Mouse (Mus musculus) adipocyte (in vitro differentiated cells): ENCODE measurements at regions not wholly inside any gene's neighbourhood (a gene's known extent, or its start where the extent isn't known, plus 50 kb on each side); places are given as distances from the start of the nearest gene placed in this dataset.
A peak's percentile ranks its signal among the peaks of the same experiment; 100 is the strongest.

Experiments
- DNase-seq: peaks from one replicate; pipeline ENCODE4 v3.0.0-alpha.2; 2016; ENCODE audit warnings: low spot score

DNA sequence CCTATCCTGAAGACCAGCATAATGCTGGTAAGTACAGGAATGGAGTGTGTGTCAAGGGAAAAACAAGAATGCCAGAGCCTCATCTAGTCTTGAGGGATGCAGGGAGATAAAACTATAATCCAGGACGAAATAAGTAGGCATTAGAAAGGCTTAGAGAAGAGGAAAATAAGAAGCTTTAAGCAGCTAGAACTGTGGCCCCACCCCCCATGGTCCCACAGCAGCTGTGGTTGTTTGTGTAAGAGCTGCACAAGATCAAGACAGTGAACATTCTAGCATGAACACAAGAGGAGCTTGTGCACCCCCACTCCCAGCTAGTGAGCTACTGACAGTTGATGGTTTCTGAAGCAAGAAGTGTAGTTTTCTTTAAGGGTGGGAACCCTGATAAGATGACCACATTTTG is 315.9 kb downstream of the Tmem135 start:
- DNase-seq, result no peak

DNA sequence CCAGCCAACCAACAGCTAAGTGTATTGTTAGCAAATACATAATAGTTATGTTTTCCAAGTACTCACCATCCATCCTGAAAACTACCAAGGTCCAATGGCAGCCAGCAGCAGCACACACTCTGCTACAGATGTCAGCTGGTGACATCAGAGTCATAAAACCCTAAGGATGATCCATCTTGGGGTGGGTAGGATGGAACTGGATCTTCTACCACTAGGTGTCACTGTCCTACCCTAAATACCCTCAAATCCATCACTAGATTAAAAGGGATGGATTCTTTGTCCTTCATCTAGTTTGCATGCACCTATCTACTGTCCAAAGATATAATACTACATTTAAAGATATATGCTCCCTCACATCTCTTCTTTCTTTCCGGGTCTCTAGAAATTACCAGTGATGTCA is 317.7 kb downstream of the Tmem135 start:
- peak; percentile 66 for DNase-seq

DNA sequence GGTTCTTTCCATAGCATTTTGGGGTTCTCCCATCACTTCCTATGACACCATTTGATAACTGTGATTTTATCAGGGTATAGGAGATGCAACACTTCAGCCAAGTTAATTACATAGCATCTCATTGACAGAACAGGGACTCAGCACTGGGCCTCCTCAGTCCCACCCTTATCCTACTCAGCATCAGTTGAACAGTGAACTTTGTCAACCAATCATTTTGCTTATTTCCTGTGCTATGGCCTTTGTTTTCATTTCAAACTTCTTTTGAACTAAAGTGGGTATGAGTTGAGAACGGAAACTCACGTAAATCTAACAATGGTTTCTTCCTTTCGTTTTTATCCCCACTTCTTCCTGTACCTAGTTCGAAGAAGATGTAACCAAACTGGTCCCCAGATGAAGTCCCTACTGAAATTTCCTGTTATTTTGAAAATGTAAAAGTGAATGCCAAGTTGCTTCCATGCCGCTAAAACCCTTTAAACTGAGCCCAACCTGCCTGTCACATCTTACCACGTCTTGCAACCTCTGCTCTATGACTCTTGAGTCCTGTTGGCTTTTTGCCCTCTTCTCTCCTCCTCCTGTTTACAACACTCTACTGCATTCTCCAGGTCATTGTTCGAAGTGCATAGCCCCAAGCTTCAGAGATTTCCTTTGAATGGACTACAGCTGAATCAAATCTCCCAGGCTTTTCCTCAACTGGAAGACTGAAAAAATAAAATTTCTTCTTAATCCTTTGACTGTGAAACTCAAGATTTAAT is 329.9 kb downstream of the Tmem135 start:
- DNase-seq, result peak; percentile 62

DNA sequence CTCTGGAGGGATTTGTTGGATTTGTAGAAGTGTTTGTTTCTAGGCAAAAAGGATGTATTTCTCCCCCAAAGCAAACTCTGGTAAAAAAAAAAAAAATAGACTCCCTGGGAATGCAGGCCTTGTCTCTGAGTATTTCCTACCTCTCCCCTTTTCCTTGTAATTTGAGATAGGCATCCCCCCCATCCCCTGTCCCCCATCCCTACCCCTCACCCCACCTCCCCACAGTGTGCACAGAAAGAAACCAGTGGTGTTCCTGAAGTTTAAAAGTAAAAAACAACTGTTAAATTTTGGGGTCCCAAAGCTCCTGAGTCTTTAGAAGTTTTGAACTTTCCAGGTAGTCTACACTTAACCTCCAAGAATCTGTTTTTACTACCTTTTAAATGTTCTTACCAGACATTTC is 334.0 kb downstream of the Tmem135 start:
- no peak for DNase-seq

DNA sequence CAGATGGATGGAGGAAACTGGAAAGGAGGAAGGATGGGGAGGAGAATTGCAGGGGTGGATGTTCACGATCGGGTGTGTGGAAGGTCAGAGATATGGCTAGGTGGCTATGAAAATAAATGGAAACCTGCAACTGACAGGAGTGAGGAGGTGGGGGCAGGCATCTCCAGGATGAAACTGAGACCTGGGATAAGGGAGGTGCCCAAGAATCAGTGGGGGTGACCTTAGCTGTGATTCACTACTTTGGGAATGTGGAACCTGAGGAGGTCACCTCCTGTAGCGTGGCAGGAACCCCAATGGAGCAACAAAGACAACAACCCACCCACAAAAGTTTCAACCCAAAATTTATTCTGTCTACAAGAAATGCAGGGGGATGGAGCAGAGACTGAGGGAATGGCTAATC is 339.6 kb downstream of the Tmem135 start:
- DNase-seq, result no peak

DNA sequence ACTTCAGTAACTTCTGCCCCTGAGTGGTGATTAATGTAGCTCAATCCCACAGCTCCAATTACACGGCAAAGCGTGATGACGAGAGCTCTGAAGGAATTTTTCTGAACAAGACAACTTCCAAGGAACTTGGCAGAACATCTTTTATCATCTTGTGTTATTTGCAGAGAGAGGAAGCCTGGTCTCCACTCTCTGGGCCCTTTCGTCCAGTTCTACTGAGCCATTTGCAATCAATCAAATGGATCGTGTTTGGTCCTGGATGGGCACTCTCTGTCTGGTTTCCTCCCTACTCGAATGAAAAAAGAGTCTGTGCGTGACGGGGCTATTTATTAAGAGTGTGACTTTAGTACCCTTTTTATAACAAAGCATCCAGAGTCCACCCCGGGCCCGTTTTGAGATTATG is 340.4 kb downstream of the Tmem135 start:
- DNase-seq, result no peak

DNA sequence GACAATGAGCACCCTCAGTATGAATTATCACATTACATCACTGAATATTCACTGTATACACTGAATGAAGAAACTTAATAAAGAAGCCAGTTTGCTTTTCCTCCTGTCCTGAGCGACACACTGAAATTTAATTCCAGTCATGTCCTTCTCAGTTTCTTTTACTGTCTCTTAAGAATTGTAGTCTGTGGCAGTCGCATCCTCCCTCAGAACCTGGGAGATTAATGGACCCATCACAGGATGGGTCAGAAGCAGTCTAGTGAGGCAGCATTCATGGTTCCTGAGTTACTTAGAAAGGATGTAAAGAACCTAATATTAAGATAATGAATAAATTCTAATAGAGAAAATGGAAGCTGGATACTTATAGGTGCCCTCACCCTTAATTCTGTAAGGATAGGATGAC is 349.5 kb downstream of the Tmem135 start:
- no peak for DNase-seq

DNA sequence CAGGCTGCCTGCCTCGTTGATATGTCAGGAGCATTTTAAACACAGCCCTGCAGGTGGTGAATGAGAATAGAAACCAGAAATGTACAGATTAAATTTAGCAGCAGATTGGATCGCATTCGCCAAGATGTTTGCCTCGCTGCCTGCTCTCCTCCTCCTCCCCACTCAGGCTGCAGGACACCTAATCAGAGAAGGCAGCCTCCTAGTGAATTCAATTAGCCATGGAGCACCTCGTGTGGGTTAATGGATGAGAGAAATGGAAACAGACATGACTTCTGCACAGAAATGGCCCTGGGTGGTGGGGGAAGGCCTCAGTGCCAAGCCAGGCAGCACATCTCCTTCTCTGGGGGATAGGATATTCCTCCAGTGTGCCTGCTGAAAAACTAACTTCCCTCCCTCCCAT is 352.8 kb downstream of the Tmem135 start:
- no peak for DNase-seq

DNA sequence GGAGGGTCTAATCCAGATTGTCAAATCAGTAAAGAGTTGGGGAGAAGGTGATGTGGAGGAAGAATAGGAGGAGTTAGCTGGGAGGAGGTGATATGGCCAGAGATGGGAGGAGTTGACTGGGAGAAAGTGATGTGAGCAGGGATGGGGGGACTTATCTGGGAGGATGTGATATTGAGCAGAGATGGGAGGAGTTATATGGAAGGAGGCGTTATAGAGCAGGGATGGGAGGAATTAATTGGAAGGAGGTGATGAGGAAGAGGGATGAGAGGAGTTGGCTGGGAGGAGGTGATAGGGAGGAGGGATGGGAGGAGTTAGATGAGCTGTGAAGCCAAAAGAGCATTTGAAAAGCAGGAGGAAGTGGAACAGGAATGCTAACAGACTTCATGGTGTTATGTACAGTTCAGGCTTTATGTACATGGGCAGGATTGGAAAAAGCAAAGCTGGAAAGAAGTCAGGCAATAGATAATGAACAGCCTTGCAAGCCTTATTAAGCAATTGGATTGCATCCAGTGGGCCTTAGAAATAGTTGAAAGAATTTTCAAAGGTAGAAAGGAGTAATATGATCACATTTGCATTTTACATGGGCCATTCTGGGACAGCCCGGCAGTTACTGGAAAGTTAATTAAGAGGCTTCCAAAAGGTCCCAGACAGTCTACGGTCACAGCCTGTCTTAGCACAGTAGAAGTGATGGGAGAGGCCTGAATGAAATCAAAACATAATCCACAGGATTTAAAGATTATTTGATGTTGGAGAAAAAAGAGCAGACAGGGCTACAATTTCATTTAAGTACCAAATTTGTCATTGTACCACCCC is 357.4 kb downstream of the Tmem135 start:
- DNase-seq, result no peak

DNA sequence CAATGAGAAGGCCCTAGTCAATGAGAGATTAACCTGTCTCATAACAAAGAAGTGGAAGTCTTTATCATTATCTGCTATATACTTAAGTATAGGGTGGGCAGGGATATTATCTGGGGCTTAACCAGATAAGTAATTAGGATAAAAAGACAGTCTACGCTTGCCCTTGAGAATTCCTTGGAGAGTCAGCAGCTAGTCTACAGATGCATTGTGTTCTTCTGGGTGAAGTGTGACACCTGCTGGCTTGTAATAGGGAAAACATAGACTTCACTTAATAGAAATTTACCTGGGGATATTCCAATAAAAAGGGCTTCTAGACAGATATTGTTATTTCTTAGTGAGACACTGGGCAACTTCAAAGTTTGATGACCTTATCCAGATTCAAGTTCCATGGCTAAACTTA is 361.0 kb downstream of the Tmem135 start:
- DNase-seq, result peak; percentile 4

DNA sequence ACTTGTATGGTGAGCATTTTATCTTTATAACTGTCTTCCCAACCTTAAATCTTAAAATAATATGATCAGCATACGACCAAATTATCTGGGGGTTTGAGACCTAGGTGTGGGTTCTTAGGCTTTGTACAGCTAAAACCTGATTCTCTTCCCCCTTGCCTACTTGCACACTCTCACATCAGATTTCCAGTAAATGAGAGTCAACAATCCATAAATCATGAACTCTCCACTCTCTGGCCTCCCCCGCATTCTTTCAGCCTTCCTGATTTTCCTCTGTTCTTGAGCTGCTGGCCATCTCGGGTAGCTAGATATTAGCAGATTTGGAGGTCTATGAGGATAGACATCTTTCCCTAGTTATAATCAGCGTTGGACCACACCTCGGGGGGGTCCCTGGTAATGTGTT is 362.7 kb downstream of the Tmem135 start:
- no peak for DNase-seq

DNA sequence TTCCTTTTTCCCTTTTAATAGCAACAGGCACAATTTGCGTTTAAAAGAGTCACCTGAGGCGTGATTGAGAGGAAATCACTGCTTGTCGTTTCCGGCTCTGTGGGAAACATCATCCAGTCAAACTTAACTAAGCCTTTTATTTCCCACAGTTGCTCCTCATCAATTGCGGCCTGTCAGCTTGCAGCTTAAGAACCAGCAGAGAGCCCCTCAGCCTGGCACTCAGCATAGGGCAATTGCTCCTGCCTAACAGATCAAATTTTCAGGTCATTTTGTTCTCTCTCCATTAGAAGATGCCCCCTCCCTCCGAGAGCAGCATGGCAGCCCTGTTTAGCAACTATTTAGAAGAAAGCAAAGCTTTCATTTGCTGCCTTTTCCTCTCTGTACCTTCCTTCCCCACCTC is 363.9 kb downstream of the Tmem135 start:
- no peak for DNase-seq

DNA sequence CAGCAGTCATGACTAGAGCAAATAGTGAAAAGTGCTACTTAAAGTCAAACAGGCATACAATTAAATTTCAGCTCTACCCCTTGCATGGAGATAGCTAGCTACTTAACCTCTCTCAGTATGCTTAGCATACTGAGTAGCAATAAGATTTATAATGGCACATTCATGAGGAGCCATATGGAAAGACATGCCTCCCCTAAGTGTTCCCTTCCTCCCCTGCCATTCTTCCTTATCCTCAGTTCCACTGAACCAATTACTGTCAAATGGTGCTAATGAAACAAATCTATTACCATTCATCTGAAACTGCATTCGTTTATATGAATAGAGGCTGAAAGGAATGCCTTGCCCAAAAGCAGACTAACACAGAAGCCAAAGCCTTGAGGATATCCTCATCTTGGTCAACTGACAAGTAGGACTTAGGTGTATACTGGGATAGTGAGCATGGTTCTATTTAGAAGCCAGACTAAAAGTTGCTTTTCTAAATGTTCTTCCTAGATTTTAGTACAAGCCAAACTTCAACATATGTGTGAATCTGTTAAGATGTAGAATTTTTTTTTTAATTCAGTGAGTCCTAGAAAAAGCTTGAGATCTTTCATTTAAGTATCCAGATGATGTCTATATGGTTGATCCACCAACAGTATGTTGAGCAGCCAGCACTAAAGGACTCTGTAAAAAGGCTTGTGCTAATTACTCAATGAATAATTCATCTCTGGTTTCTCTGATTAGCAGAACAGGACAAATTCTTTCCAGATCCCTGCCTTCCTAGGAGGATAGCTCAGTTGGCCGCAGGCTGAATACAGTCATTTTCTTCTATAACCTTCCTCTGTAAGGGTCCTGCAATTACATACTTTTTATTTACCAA is 368.7 kb downstream of the Tmem135 start:
- no peak for DNase-seq

DNA sequence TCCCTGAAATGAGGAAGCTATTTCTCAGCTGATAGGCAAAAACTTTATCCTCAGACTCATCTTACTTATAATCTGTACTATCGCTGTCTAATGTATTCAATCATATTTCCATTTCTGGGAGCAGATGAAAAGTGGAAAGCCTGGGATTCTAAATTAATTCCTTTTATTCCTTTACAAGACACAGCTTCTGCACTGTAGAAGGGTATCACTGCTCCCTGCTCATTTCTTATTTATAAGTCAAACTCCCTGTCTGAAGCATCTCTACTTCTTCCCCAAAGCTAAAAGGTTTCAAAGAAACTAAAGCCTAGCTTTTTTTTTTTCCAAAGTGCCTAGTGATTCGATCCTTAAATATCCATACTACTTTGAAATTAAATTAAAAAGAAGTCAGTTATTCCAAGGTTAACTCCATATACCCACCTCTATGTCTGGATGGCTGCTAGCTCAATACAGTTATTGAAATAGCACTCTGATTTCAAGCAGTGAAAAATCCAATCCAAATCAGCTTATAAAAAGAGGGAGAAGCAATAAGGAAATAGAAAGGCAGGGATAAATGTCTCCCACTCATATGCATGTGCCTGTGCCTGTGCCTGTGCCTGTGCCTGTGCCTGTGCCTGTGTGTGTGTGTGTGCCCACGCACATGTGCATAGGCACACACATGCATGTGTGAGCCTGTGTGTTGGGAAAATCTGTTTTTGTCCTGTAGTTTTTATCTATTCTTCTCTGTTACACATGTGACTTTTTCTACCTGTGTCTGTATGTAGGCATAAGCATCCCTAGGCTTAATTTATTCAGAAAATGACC is 380.6 kb downstream of the Tmem135 start:
- no peak for DNase-seq

DNA sequence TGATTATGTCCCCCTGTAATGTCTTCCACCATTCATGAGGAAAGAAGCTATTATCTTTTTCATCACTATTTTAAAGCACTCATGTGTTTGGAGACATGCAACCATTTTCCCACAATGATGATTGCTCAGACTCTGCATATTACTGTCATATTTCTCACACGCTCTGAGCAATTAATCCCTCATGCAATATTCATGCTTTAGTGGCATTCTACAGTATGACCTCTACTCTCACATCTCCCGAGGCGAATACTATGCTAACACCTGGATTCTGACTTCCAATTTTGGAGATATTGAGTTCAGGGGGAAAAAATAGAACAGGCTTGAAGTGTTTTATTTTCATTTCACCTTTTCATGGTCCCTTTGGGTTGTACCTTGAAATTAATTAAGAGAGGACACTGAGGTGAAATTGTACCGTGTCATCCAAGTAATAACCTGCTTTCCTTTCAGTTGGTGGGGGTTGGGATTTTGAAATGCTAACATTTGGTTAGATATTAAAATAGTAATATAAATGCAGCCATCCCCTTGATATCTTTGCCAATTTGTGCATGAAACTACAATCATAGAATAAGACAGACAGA is 405.1 kb downstream of the Tmem135 start:
- no peak for DNase-seq

DNA sequence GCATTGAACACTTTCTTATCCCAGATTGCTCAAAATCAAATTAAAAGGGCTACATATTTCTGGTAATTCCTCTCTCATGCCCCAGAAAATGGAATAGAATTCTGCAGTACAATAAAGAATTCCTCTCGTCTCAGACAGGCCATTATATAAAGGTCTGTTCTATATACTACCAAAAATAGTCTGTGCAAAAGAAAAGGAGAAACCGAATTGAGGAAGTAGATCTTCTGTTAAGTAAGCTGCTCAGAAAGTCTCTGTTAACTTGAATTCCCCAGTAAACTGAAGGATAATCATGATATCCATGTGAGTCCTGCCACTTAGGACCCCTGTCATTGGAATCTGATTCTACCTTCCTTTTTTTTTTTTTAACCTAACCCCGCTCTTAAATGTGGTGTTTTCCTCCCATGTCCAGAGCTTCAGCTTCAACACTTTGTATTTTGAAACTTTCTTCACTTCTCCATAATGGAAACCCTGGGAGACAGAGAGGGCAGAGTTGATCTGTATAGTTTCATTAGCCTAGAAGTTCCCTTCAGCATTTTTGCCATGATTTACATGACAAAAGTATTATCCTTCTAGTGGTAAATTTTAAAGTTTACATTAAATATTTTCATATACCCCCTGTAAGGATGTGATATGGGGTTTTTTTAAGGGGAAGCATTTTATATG is 406.1 kb downstream of the Tmem135 start:
- no peak for DNase-seq

DNA sequence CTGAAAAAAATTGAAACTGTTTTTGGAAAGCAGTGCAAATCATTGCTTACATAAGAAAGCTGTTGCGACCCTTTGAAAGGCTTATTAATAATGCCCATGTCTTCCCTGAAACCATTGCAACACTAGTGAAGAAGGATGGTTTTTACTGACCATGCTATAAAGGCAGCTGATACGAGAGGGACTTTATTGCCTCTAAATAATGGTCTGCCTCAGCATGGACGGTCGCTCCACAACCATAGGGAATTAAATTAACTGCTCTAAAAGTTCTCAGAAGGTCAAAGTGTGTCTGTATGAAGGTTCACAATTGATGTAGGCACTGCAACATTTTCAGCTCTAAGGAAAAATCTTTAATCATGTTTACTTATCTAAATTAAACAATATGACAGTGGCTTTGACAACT is 429.6 kb downstream of the Tmem135 start:
- DNase-seq, result no peak

DNA sequence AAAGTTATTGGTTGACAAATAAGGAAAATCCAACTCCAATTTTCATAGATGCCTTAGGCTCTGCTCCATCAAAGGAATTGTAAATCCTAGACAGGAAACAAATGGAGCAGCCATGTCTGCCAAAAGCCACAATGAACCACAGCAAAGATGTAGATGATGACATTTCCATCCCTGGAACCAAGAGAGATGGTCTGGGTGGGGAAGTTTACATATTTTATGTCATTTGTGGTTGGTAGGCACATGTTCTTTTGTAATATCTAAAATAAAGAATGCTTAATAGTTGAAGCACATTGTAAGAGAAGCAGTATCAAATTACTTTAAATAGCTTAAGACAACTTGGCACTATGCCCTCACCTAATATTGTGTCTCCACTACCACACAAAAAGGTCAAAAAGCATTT is 443.2 kb downstream of the Tmem135 start:
- DNase-seq, result no peak

DNA sequence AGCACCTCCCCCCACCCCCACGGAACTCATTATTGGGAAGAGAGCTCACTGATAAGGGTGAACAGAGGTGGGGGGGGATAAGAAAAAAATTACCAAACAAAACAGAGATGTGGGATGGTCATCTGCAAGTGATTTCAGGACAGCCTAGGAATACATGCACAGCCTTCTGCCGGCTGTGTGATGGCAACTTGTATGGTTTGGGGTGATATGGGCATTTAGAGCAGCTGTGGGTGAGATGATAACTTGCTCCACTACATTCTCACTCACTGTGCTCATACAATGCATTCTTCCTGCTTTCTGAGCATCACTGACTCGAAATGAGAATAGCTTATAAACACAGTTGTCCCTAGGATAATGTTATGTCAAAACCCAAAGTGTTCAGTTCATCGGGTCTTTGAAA is 443.8 kb downstream of the Tmem135 start:
- DNase-seq, result no peak

DNA sequence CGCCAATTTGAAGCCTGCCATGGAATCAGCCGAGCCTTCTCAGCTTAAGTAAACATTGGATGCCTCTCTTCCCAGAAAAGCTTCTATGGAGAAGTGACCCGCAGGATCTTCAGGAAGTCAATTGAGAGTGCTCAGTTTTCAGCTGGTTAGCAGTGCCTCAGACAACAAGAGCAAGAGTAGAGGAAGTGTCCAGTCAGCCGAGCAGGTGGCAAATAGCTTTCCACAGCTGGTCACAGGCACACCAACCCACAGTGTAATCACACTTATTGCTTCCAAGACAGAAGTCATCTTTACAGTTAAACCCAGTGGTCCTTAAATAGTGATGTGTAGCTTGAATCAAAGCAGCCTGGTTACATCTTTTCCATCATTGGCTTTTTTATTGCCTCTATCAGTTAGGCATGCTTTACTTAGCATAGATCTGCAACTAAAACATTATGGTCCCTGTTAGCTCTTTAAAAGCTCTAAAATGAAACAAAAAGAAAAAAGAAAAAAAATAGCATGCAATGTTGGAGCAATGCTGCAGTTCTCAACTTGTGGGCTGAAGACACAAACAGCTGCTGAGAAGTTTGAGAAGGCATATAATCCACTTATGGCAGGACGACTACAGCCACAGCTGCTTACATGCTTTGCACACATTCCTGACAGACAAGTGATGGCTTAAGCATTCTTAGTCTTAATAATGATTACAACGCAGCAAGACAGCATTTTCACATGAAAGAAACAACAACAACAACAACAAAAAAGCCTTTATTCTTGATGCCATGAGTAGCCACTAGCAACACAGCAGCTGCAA is 444.5 kb downstream of the Tmem135 start:
- DNase-seq, result no peak
